Mouse (Mus musculus) lung, embryonic 14.5 days (tissue): ENCODE measurements around the gene Emilin1. TPM values are rescaled to one million over a fixed set of nuclear protein-coding genes. Genes with fewer than 3 reads are reported as not detected.

Experiments used
- ATAC-seq: fragments of 200-750 bp; cut with Nextera tagmentation; 2 replicates; pipeline ENCODE4 v1.8.0; 2017; ENCODE audit warnings: mild to moderate bottlenecking, moderate TSS enrichment, moderate library complexity; ENCODE audit not compliant: insufficient read depth
- DNase-seq: peaks from one replicate; pipeline ENCODE4 v3.0.0-alpha.2; 2015
- H3K27ac ChIP-seq: fragments of 300-500 bp; sonication (generic); 2 replicates; pipeline ENCODE4 v1.5.1; 2014; ENCODE audit warnings: low read depth, mild to moderate bottlenecking, moderate library complexity
- H3K27me3 ChIP-seq: fragments of 300-500 bp; sonication (generic); 2 replicates; pipeline ENCODE4 v1.6.1; 2014; ENCODE audit warnings: low read length, control low read depth; ENCODE audit not compliant: insufficient read depth
- H3K36me3 ChIP-seq: fragments of 300-500 bp; sonication (generic); 2 replicates; pipeline ENCODE4 v1.6.1; 2014; ENCODE audit warnings: control low read depth; ENCODE audit not compliant: insufficient read depth
- H3K4me1 ChIP-seq: fragments of 300-500 bp; sonication (generic); 2 replicates; pipeline ENCODE4 v1.6.1; 2014; ENCODE audit warnings: antibody characterized with exemption, control low read depth; ENCODE audit not compliant: insufficient read depth
- H3K4me2 ChIP-seq: fragments of 300-500 bp; sonication (generic); 2 replicates; pipeline ENCODE4 v1.6.1; 2014; ENCODE audit warnings: mild to moderate bottlenecking
- H3K4me3 ChIP-seq: fragments of 300-500 bp; sonication (generic); 2 replicates; pipeline ENCODE4 v1.5.1; 2014; ENCODE audit warnings: low read depth, low read length
- H3K9ac ChIP-seq: fragments of 300-500 bp; sonication (generic); 2 replicates; pipeline ENCODE4 v1.6.1; 2014
- H3K9me3 ChIP-seq: fragments of 300-500 bp; sonication (generic); 2 replicates; pipeline ENCODE4 v1.6.1; 2016; ENCODE audit warnings: low read depth, low read length, control low read depth
- CTCF ChIP-seq: IDR thresholded peaks from 2 replicates; pipeline ENCODE4 v1.5.1; 2016; ENCODE audit warnings: antibody characterized with exemption, low read depth
- WGBS: fragments of 180-500 bp; shearing (Covaris S2); extraction: QIAGEN DNeasy Blood & Tissue Kit; methylation state at CpG from one replicate; pipeline ENCODE4 v1.1.7; 2014; 5-methylcytosine and 5-hydroxymethylcytosine counted together
- polyA plus RNA-seq: library from polyadenylated mRNA; unstranded; fragments of >200 nt; fragmentation: Nextera tagmentation; extraction: Ambion mirVana; gene quantifications from 2 replicates; pipeline ENCODE4 v1.2.1, GENCODE M21; 2014

The Emilin1 gene
- polyA plus RNA-seq, 1 experiment from 2014 or later = 185 TPM

GRCm38 (mm10) chr5:30931378-30931777 is 18.2 kb downstream of the Emilin1 start:
- 75% methylated on average over 4 of the region's 4 CpGs for WGBS
- Histone ChIP-seq H3K9me3 (no peaks in the 10 kb centered on the region), H3K27me3 (no peaks in the 10 kb centered on the region), H3K36me3 (no peaks in the 10 kb centered on the region), H3K4me3 (no peak overlapping the region), H3K4me2 (no peak overlapping the region), H3K27ac (no peak overlapping the region), H3K9ac (no peak overlapping the region), H3K4me1 (no peaks in the 10 kb centered on the region)
- ATAC-seq = no peak
- TF ChIP-seq CTCF = no peak
- DNase-seq = no peak

- no peaks in the 10 kb centered on the region for H3K27me3 ChIP-seq
- no peaks in the 10 kb centered on the region for H3K36me3 ChIP-seq
- WGBS = 60% methylated on average over 5 of the region's 5 CpGs
- DNase-seq = no peak
- H3K27ac ChIP-seq = no peak overlapping the region
- no peak for TF ChIP-seq CTCF
- H3K4me3 ChIP-seq = no peak overlapping the region
- H3K9ac ChIP-seq = no peak overlapping the region
- no peaks in the 10 kb centered on the region for H3K4me1 ChIP-seq
- no peak for ATAC-seq
- no peaks in the 10 kb centered on the region for H3K9me3 ChIP-seq
- no peak overlapping the region for H3K4me2 ChIP-seq
These were observed 20.5 kb downstream of the Emilin1 start for GRCm38 (mm10) chr5:30933705-30934104.

- TF ChIP-seq CTCF = peak; percentile 15; the same call in 1 of the 2 replicates
- Histone ChIP-seq H3K4me1 (no peaks in the 10 kb centered on the region), H3K36me3 (no peaks in the 10 kb centered on the region), H3K9ac (no peak overlapping the region), H3K9me3 (no peaks in the 10 kb centered on the region), H3K4me3 (no peak overlapping the region), H3K27ac (no peak overlapping the region), H3K4me2 (no peak overlapping the region), H3K27me3 (no peaks in the 10 kb centered on the region)
- DNase-seq (no peak), ATAC-seq (no peak)
- 90% methylated on average over 5 of the region's 5 CpGs for WGBS
These were observed 21.7 kb downstream of the Emilin1 start for GRCm38 (mm10) chr5:30934725-30935461.

- DNase-seq = no peak
- H3K4me3 ChIP-seq = no peak overlapping the region
- H3K9me3 ChIP-seq = no peaks in the 10 kb centered on the region
- no peak for ATAC-seq
- peaks cover 3% of the 10 kb centered on the region; the same call in 1 of the 2 replicates for H3K4me1 ChIP-seq
- peaks cover 9% of the 10 kb centered on the region for H3K27me3 ChIP-seq
- H3K36me3 ChIP-seq = no peaks in the 10 kb centered on the region
- no peak overlapping the region for H3K9ac ChIP-seq
- no peak overlapping the region for H3K4me2 ChIP-seq
- WGBS = 89% methylated on average over 2 of the region's 2 CpGs
- H3K27ac ChIP-seq = no peak overlapping the region
- TF ChIP-seq CTCF = peak; percentile 40
These were observed 29.8 kb downstream of the Emilin1 start for GRCm38 (mm10) chr5:30943004-30943403.

GRCm38 (mm10) chr5:30944344-30944743 is 31.1 kb downstream of the Emilin1 start:
- Histone ChIP-seq H3K27me3 (peaks cover 9% of the 10 kb centered on the region), H3K4me1 (peaks cover 3% of the 10 kb centered on the region; the same call in 1 of the 2 replicates), H3K9me3 (no peaks in the 10 kb centered on the region), H3K4me2 (no peak overlapping the region), H3K9ac (no peak overlapping the region), H3K4me3 (no peak overlapping the region), H3K36me3 (no peaks in the 10 kb centered on the region), H3K27ac (no peak overlapping the region)
- DNase-seq (no peak), ATAC-seq (no peak)
- 82% methylated on average over 6 of the region's 6 CpGs for WGBS
- no peak for TF ChIP-seq CTCF

- Histone ChIP-seq H3K27me3 (peaks cover 9% of the 10 kb centered on the region), H3K4me3 (peak within 1 kb of the TSS; percentile 40), H3K4me2 (peak within 1 kb of the TSS; percentile 79), H3K9me3 (no peaks in the 10 kb centered on the region), H3K27ac (no peak within 1 kb of the TSS), H3K4me1 (peaks cover 3% of the 10 kb centered on the region; the same call in 1 of the 2 replicates), H3K36me3 (no peaks in the 10 kb centered on the region), H3K9ac (peak within 1 kb of the TSS; percentile 48)
- DNase-seq = peak; percentile 69
- peak; percentile 49 for TF ChIP-seq CTCF
- 6% methylated on average over 44 of the region's 44 CpGs for WGBS
- ATAC-seq = 0 out of 2 replicates have a peak, but pooled peaks have one; percentile 18
These were observed 32.0 kb downstream of the Emilin1 start, which contains the start of gene Cgref1 for GRCm38 (mm10) chr5:30944956-30945781. Cgref1 (minus strand) TSS chr5:30945591.

GRCm38 (mm10) chr5:30948620-30949019 is 35.4 kb downstream of the Emilin1 start:
- Histone ChIP-seq H3K4me2 (no peak overlapping the region), H3K9ac (no peak overlapping the region), H3K27ac (no peak overlapping the region), H3K4me3 (no peak overlapping the region), H3K4me1 (peaks cover 3% of the 10 kb centered on the region; the same call in 1 of the 2 replicates), H3K36me3 (peaks cover 15% of the 10 kb centered on the region), H3K27me3 (peaks cover 9% of the 10 kb centered on the region), H3K9me3 (no peaks in the 10 kb centered on the region)
- WGBS = 79% methylated on average over 5 of the region's 5 CpGs
- DNase-seq = no peak
- no peak for ATAC-seq
- no peak for TF ChIP-seq CTCF
